Mouse (Mus musculus): Measurements from ENCODE around the gene Maats1. TPM values are rescaled to one million over a fixed set of nuclear protein-coding genes. Genes with fewer than 3 reads are reported as not detected.

Gene Maats1
- total RNA-seq, 1 experiment: 1.8 TPM

DNA sequence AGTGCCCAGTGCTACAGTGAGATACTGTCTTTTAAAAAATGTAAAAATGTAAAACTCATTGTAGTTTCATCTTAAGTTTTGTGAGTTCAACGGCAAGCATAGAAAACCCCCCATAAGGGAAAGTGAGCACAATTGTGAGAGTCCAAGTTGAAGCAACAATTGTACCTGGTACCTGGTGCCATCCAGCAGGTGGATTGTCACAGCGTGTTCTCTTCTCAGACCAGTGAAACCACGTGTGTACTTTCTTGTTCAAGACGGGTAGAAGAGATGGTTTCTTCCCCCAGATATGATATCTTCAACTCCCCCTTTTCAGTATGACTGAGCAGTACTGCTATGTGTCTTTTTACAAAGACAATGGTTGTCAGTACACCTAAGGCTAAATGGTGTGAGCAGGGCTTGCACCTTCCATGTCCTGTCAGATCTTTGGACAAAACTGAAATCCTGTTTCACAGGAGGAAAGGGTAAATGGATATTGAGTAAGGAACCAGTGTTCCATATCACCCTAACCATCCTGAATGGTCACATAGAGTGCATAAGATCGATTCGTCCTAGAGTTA, 16.4 kb upstream of the Maats1 start:
- TF ChIP-seq HCFC1 (IDR thresholded peaks at IDR 0.05; ENCODE audit: borderline replicate concordance, insufficient read depth, low read length) (no peak), ZC3H11A (IDR thresholded peaks at IDR 0.05; ENCODE audit: borderline replicate concordance, low read depth, low read length) (no peak), ZNF384 (IDR thresholded peaks at IDR 0.05; ENCODE audit: low read depth, low read length) (no peak), CHD2 (IDR thresholded peaks at IDR 0.05; ENCODE audit: low read depth, low read length) (no peak), MAFK (IDR thresholded peaks at IDR 0.05; ENCODE audit: insufficient read depth, low read depth, low read length) (no peak)
- in situ Hi-C loops (cut with MboI; ENCODE audit: low sequenced_read_pairs in 2 of 2, unreplicated experiment in 2 of 2): no loop called here
- Histone ChIP-seq H3K27ac (ENCODE audit: insufficient read depth, low read depth, low read length, poor library complexity, severe bottlenecking) (no peak overlapping the region), H3K4me3 (ENCODE audit: insufficient read depth in 1 of 2, low read depth in 1 of 2, low read length in 2 of 2, poor library complexity in 1 of 2, severe bottlenecking in 1 of 2) (no peak overlapping the region), H3K36me3 (ENCODE audit: control insufficient read depth, insufficient read depth, low read length, poor library complexity, severe bottlenecking) (peaks cover 3% of the 10 kb centered on the region; the same call in 1 of the 2 replicates), H3K9ac (ENCODE audit: insufficient read depth, low read depth, low read length, poor library complexity, severe bottlenecking) (no peak overlapping the region), H3K9me3 (ENCODE audit: control insufficient read depth, insufficient read depth, low read depth, low read length) (no peaks in the 10 kb centered on the region), H3K4me1 (ENCODE audit: control insufficient read depth in 2 of 2, insufficient read depth in 2 of 2, low read length in 2 of 2, poor library complexity in 1 of 2) (no peaks in the 10 kb centered on the region)
- DNase-seq (ENCODE audit: low read depth, low spot score): no peak

DNA sequence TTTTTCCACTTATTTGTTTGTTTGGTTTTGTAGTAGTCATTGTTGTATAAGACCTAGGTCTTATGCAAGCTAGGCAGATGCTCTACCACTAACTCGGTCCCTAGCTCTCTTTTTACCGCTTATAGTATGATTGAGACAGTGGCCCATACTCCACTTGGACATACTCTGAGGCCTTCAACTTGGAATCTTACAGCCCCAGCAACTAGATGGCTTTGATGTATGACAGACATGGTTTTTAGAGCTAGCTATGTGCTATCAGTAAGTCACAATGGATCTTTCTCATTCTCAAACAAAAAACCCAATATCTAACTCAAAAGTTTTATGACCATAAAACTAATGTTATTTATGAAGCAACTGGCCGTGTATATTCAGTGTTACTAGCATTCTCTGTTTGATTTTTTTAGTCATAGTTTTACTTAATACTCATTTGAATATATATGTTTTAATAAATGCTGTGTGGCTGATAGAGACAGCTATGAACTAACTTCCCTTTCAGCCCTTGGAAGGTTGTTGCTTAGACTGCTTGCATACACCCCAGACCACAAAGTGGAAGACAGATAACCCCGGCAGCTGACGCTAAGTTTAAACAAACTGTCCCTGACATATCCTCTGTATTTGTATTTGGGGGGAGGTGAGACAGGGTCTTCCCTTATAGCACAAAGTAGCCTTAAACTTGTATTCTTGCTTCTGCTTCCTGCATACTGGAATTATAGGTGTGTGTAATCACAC, 12.4 kb upstream of the Maats1 start:
- in situ Hi-C loops (cut with MboI; ENCODE audit: low sequenced_read_pairs in 2 of 2, unreplicated experiment in 2 of 2): no loop called here
- no peak overlapping the region for H3K27ac ChIP-seq (ENCODE audit: insufficient read depth, low read depth, low read length, poor library complexity, severe bottlenecking)

DNA sequence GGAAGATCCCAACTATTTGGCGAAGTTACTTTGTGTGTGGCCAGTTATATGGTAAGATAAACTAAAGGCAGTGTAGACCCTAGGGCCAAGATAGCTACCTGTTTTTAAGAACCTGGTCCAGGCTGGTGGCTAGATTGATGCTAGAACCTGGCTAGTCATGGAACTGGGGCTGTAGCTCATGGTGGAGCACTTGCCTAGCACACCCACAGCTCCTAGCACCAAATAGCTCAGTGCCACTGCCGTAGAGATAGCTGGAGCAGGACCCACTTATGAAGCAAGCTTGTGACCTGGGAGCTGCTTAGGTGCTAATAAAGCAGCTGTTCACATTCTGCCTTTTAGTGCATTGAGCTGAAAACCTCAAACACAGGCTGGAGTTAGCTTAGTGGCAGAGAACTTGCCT, 11.7 kb upstream of the Maats1 start:
- Histone ChIP-seq H3K9me3 (ENCODE audit: control insufficient read depth, insufficient read depth, low read depth, low read length) (no peaks in the 10 kb centered on the region), H3K36me3 (ENCODE audit: control insufficient read depth, insufficient read depth, low read length, poor library complexity, severe bottlenecking) (peaks cover 22% of the 10 kb centered on the region), H3K27ac (ENCODE audit: insufficient read depth, low read depth, low read length, poor library complexity, severe bottlenecking) (no peak overlapping the region), H3K9ac (ENCODE audit: insufficient read depth, low read depth, low read length, poor library complexity, severe bottlenecking) (no peak overlapping the region), H3K4me3 (ENCODE audit: insufficient read depth in 1 of 2, low read depth in 1 of 2, low read length in 2 of 2, poor library complexity in 1 of 2, severe bottlenecking in 1 of 2) (no peak overlapping the region), H3K4me1 (ENCODE audit: control insufficient read depth in 2 of 2, insufficient read depth in 2 of 2, low read length in 2 of 2, poor library complexity in 1 of 2) (0 out of 4 replicates have a peak, but pooled peaks cover 0 to 1% of the 10 kb centered on the region in 2 experiments)
- TF ChIP-seq MAFK (IDR thresholded peaks at IDR 0.05; ENCODE audit: insufficient read depth, low read depth, low read length) (no peak), HCFC1 (IDR thresholded peaks at IDR 0.05; ENCODE audit: borderline replicate concordance, insufficient read depth, low read length) (no peak), ZC3H11A (IDR thresholded peaks at IDR 0.05; ENCODE audit: borderline replicate concordance, low read depth, low read length) (no peak), CHD2 (IDR thresholded peaks at IDR 0.05; ENCODE audit: low read depth, low read length) (no peak), ZNF384 (IDR thresholded peaks at IDR 0.05; ENCODE audit: low read depth, low read length) (no peak)
- no peak for DNase-seq (ENCODE audit: low read depth, low spot score)
- in situ Hi-C loops (cut with MboI; ENCODE audit: low sequenced_read_pairs in 2 of 2, unreplicated experiment in 2 of 2): no loop called here

More for the DNA sequence above, 12.4 kb upstream of the Maats1 start:
- no peak for DNase-seq (ENCODE audit: low read depth, low spot score)
- no peak overlapping the region for H3K4me3 ChIP-seq (ENCODE audit: insufficient read depth in 1 of 2, low read depth in 1 of 2, low read length in 2 of 2, poor library complexity in 1 of 2, severe bottlenecking in 1 of 2)
- H3K36me3 ChIP-seq (ENCODE audit: control insufficient read depth, insufficient read depth, low read length, poor library complexity, severe bottlenecking): peaks cover 18% of the 10 kb centered on the region
- TF ChIP-seq HCFC1 (IDR thresholded peaks at IDR 0.05; ENCODE audit: borderline replicate concordance, insufficient read depth, low read length) (no peak), ZNF384 (IDR thresholded peaks at IDR 0.05; ENCODE audit: low read depth, low read length) (no peak), MAFK (IDR thresholded peaks at IDR 0.05; ENCODE audit: insufficient read depth, low read depth, low read length) (no peak), ZC3H11A (IDR thresholded peaks at IDR 0.05; ENCODE audit: borderline replicate concordance, low read depth, low read length) (no peak), CHD2 (IDR thresholded peaks at IDR 0.05; ENCODE audit: low read depth, low read length) (no peak)
- no peak overlapping the region for H3K9ac ChIP-seq (ENCODE audit: insufficient read depth, low read depth, low read length, poor library complexity, severe bottlenecking)
- 0 out of 4 replicates have a peak, but pooled peaks cover 0 to 1% of the 10 kb centered on the region in 2 experiments for H3K4me1 ChIP-seq (ENCODE audit: control insufficient read depth in 2 of 2, insufficient read depth in 2 of 2, low read length in 2 of 2, poor library complexity in 1 of 2)
- H3K9me3 ChIP-seq (ENCODE audit: control insufficient read depth, insufficient read depth, low read depth, low read length): no peaks in the 10 kb centered on the region

DNA sequence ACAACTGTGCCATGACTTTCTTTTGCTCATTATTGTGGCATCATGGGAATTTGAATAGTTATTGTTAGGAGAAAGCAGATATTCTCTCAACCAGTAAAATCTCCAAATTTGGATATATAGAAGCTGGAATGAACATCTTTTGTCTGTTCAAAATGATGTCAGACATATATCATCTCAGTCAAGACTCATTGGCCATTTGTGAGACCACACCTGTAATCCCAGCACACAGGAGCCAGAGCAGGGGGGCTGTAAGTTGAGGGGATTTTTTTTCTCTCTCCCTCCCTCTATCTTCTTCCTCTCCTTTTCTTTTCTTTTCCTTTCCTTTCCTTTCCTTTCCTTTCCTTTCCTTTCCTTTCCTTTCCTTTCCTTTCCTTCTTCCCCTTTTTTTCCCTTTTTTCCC, 10.9 kb upstream of the Maats1 start:
- DNase-seq (ENCODE audit: low read depth, low spot score): no peak
- H3K4me1 ChIP-seq (ENCODE audit: control insufficient read depth in 2 of 2, insufficient read depth in 2 of 2, low read length in 2 of 2, poor library complexity in 1 of 2): peaks cover 1 to 4% of the 10 kb centered on the region in 2 experiments; a peak in 1 of 4 replicates
- H3K36me3 ChIP-seq (ENCODE audit: control insufficient read depth, insufficient read depth, low read length, poor library complexity, severe bottlenecking): peaks cover 22% of the 10 kb centered on the region
- in situ Hi-C loops (cut with MboI; ENCODE audit: low sequenced_read_pairs in 2 of 2, unreplicated experiment in 2 of 2): no loop called here
- no peak overlapping the region for H3K27ac ChIP-seq (ENCODE audit: insufficient read depth, low read depth, low read length, poor library complexity, severe bottlenecking)
- H3K9ac ChIP-seq (ENCODE audit: insufficient read depth, low read depth, low read length, poor library complexity, severe bottlenecking): no peak overlapping the region
- no peak for TF ChIP-seq MAFK (IDR thresholded peaks at IDR 0.05; ENCODE audit: insufficient read depth, low read depth, low read length)
- no peak for TF ChIP-seq ZC3H11A (IDR thresholded peaks at IDR 0.05; ENCODE audit: borderline replicate concordance, low read depth, low read length)
- no peak for TF ChIP-seq HCFC1 (IDR thresholded peaks at IDR 0.05; ENCODE audit: borderline replicate concordance, insufficient read depth, low read length)
- no peak for TF ChIP-seq ZNF384 (IDR thresholded peaks at IDR 0.05; ENCODE audit: low read depth, low read length)
- TF ChIP-seq CHD2 (IDR thresholded peaks at IDR 0.05; ENCODE audit: low read depth, low read length): no peak
- no peaks in the 10 kb centered on the region for H3K9me3 ChIP-seq (ENCODE audit: control insufficient read depth, insufficient read depth, low read depth, low read length)
- no peak overlapping the region for H3K4me3 ChIP-seq (ENCODE audit: insufficient read depth in 1 of 2, low read depth in 1 of 2, low read length in 2 of 2, poor library complexity in 1 of 2, severe bottlenecking in 1 of 2)

All from ES-E14 (cell line).